Mouse (Mus musculus): Measurements from ENCODE around the gene Arhgef12.
A peak's percentile ranks its signal among the peaks of the same experiment; 100 is the strongest.
"Not testable (repeated sequence)": the region's sequence is repeated elsewhere in the genome, so short reads cannot be mapped to it uniquely, and the experiment has no call there.

Gene Arhgef12

DNA sequence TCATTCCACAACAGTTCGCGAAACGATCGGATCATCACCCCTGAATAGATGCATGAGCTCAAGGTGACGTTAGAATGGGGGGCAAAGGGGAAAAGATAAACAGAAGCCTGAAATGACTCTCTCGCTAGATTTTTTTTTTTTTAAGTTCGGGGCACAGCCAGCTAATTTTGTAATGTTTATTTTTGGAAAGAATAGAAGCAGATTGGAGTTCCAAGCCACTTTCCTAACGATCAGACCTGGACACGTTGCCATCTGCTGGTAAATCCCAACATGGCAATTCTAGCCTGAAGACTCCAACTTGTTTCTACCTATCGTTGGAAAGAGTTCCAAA, at the start of gene Arhgef12:
TSS of gene Arhgef12 (minus strand) at position 53 of the 331 bp plus-strand sequence.
- DNase-seq, result peak; percentile 64

DNA sequence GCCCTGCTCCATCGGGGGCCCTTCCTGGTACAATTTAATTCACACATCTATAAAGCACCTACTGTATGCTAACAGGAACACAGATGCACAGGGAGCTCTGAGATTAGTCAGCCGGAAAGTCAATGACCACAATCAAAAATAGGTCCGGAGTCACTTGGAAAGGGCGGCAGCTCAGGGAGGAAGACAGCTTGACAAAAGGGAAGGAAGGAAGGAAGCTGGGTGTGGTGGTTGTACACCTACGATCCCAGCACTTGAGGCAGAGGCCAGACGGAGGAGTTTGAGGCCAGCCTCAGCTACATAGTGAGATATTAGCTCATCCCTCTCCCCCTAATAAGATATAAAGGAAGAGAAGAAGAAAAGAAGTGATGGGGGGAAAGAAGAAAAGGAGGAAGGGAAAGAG, 48.9 kb upstream of the Arhgef12 start:
- no peak for DNase-seq

DNA sequence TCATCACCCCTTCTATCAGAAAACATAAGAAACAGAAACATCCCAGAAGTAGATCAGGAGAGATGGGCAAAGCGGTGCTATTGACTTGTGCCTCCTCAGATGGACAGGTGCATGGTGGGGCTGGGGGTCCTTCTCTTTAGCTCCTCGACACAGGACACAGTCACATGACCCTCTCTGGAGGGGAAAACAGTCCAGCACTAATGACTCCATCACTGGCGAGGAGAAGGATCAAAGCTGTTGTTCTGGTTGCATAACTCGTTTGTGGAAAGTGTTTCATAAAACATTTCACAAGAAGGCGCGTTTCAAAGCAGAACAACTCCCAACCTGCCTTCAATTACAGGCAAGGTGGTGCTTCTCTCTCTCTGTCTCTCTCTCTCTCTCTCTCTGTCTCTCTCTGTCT, 44.7 kb upstream of the Arhgef12 start:
- no peak for DNase-seq

DNA sequence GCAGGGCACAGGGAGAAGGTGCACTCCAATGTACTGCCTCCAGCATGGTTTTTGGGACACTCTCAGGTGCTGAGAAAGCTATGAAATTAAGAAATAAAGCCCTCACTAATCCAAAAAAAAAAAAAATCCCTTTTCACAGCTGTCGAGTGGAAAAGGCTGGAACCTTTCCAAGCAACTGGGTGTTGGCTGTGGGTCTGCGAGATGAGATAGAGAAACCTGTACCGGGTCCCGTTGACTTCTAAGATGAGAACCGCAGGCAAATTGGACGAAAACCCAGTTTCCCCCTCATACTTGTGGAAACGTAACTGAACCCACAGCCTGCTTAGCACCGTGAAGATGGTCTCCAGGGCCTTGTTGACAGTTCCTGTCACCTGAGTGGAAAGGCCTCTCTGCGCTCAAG, 43.9 kb upstream of the Arhgef12 start:
- no peak for DNase-seq

DNA sequence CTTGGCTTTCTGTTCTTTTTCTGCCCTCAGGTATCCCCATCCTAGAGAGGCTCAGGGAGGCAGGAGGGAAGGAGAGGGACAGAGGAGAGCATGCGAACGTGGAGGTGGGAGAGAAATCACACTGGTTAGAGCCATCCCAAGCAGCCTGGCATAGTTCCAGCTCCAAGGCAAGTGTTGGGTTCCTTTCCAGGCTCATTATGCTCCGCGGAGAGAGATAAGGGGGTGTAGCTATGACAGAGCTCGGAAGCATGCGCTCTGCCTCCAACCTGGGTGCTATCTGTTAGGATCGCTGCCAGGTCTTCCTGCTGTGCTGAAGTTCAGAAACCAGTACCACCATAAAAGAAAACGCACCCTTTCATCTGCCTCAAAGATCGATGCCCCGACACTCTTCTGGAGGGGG, 43.0 kb upstream of the Arhgef12 start:
- DNase-seq, result no peak

DNA sequence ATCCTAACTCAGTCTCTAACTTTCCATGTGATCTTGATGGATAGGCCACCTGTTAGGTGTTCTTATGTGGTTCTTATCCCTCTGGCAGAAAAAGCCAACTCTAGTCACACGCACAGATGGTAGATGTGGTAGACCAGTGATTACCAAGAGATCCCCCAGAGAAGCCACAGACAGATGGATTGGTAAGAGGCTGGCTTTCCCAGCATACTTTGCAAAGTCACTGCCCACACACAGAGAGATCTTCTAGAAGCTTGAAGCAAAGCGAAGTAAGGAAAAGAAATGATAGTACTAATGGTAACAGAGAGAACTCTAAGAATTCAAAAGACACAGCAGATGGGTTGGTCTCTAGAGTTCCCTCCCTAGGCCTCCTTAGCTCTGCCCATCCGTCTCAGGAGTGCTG, 42.5 kb upstream of the Arhgef12 start:
- DNase-seq, result no peak

DNA sequence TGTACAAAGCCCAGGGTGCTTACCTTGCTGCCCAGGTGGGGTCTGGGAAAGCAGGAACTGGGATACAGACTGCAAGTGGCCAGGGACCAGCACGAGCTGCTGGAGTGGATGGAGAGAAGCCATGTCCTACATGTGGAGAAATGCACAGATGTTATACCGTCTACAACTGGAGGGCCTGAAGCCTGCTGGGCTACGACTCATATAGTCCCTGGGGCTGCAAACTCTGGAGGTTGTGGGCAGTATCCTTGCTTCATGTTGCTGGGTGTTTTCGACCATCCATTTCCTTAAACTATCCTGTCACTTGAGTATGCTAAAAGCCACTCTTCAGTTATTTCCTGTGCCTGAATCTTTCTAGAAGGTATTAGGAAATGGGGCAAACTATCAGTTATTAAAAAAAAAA, 38.2 kb upstream of the Arhgef12 start:
- no peak for DNase-seq

DNA sequence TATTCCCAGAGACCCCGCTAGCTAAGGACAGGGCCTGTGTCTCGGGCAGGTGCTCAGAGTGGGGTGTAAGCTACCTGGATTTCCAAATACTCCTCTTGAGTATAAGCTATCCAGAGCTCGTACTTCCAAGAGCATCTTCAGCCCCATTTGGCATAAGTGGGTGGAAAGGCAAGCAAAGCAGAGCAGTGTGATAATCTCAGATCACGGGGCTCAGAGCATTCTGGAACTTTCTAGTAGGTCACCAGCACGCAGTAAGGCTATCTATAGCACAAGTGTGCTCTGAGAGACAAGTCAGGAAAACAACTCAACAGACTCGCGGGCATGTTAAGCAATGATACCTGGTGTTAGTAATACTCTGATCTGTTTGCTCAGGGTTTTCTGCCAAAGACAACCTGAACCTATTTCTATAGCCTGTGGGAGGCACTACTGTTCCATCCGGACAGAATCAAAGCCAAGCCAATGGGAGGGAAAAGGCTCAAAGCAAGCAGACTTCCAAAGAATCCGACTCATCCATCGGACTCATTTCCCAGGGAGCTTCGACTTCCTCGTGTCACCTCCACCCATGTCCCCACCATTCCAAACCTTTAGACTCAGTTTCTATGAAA, 37.3 kb upstream of the Arhgef12 start:
- no peak for DNase-seq

DNA sequence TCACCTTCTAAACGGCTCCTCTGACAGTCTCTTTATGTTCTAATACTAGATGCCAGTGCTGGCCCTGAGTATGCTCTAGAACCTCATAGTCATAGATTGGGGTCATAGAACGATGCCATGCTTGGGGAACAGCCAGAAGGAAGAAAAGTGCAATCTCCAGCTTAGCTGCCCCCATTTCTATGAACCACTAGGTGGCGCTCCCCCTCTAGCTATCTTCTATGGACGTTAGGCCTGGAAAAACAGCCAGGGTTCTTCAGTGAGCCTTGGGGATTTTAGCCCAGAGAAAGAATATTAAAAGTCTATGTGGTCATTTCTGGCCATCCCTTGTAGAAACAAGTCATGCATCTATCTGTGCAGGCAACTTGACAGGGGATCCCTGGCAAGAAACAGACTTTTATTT, 34.8 kb upstream of the Arhgef12 start:
- peak; percentile 27 for DNase-seq

DNA sequence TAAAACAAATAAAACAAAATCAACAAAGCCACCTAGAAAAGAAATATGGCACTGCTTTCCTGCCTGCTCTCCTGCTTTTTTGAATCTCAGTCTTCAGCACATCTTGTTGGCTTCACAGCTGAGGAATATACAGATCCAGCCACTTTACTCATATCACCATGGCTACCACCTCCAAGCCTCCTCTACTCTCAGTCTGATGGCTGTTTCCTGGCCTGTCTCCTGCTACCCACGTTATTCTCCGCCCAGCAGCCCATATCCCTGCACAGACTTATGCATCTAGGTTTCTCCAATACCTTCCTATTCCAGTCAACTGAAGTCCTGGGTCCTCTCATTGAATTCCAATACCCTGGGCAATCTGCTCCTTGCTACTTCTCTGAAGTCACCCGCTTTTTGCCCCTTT, 26.5 kb upstream of the Arhgef12 start:
- DNase-seq, result no peak

DNA sequence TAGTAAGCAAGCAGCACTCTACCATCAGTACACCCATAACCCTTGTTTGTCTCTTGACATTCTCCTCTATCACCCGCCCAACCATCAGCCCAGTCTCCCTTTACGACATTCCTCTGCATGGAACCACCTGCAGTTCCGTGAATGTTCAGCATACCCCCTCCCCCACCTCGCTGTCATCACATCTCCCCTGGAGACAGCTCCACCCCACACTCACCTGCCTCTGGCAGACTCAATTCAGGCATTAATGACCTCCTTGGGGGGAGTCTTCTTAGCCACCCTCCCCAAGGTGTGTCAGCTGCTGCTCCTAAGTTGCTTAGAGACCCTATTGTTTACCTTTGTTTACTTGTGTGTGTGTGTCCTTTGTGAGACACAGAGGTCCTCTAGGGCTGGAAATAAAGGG, 25.3 kb upstream of the Arhgef12 start:
- no peak for DNase-seq

DNA sequence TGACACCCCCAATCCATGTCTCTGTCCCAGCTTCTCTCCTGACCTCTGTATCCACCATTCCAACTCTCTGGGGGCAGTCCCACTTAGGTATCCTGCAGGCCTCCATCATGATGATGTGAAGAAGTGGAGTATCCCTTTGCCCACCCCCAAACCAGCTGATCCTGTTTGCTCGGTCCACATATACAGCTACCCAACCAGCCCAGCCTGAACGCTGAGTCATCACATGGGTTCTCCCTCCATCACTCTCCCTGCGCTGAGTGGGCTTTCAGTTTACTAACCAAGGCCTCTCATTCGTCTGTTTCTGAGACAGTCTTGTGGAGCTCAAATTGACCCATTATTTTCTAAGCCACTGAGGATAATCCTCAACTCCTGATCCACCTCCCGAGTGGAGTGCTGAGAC, 24.9 kb upstream of the Arhgef12 start:
- no peak for DNase-seq

DNA sequence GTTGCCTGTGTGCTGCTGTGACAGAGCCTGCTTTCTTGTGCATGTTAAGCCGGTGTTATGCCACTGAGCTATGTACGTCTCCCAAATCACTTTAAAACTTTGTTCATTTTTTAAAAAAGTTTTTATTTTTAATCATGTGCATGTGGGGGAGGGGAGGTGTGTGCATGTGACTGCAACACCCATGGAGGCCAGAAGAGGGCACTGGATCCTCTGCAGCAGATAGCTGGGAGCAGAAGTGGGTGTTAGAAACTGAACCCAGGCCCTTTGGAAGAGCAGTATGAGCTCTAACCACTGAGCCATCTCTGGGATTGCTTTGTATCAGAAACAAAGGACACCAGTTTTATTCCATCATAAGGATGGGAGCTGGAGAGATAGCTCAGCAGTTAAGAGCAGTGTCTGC, 23.6 kb upstream of the Arhgef12 start:
- DNase-seq, result no peak

DNA sequence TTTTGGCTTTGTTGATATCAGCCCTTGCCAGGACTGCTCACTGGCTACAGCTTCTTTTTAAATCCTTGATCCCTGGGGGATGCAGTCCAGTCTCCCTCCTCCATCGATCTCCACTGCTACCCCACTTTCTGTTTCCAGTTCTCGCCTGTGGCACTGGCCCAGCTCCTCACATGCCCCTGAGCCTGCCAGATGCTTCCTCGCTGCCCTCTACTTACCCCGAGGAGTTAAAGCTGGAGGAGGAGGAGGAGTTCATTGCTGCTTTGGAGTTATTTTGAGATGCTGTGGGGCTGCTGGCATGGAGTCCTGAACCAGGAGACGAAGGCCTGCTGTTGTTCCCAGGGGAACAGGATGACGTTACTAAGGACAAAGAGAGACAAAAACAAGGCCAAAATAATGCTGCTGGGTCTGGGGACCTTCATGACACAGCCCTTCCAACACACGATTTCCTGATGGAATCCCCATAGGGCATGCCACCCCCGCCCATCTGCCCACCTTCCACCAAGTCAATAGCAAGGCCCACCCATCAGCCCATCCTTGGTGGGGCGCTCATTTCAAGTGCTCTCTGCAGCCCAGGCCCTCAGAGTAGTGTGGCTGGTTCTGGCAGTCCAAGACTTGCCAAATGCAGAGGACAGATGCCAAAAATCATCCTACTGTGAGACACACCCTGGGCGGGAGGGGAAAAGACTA, 20.2 kb upstream of the Arhgef12 start:
- no peak for DNase-seq

DNA sequence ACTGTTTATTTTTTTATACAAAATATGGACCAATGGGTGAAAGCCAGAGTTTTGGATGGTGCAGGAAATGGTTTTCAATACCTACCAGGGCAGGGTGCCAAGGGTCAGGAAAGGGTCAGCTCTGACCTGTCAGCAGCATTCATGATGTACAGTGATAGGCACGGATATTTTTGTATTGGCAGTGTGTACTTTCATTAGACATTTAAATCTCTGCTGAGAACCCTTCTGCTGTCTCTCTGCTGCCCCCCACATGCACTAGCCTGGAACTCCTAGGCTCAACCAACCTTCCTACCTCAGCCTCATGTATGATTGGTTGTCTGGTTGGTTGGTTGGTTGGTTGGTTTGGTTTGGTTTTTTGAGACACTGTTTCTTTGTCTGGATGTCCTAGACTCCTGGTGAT, 15.3 kb upstream of the Arhgef12 start:
- DNase-seq, result no peak

DNA sequence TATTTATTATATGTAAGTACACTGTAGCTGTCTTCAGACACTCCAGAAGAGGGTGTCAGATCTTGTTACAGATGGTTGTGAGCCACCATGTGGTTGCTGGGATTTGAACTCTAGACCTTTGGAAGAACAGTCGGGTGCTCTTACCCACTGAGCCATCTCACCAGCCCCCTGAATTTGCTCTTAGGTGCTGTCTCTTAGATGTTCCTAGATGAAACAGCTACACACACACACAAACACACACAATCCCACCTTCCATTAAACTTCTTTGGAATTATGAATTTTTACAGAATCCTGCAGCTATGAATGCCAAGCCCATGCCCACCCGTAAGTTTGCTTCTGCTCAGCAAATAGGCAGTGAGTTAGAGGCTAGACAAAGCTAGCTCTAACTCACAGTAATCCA, 14.9 kb upstream of the Arhgef12 start:
- DNase-seq, result not testable (repeated sequence)

DNA sequence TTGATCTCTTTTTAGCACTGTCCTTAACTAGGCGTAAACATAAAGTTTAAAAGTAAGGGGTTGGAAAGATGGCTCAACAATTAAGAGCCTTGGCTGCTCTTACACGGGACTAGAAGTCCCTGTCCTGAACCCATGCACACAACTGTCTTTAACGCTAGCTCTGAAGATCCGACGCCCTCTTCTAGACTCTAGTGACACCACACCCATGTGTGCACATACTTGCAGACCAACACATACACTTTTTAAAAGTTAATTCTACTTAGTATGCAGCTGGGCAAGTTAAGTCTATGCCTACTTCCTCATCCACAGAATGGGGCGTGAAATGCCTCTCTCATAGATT, 9.9 kb upstream of the Arhgef12 start:
- DNase-seq, result no peak

DNA sequence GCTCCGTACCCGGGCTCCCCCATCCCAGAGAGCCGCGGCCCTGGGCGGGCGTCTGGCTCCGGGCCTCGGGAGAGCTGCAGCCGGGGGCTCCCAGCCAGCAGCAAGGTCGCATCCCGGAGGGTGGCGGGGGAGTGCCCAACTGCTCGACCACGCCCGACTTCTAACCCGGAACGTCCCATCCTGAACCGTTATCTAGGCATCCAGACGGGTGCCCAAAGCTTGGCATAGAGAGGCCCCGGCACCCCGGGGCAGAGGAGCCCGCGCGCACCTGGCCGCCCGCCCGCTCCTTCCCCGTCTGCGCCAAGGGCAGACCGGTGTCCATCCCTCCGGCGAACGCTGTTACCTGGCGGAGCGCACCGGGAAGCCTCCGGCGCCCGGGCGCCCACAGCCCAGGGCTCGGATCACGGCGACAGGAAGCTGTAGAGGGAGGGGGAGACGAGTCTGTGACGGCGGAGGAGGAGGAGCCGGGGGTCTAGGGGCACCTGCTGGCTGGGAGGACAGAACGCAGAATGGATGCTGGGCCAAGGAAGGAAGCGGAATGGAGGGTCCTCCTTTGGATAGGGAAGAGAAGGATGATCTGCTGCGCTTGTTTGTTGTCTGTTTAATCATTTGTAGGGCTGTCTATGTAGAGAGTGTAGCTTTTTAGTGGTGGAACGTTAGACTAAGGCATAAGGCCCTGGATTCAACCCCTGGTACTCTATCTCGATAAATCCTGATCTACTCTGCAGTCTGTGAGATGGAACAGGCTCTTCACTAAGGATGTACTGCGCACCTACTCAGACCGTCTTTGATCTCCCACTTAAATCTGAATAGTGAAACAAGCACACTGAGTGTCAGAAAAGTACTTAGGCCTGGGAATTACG, 9.3 kb upstream of the Arhgef12 start, which contains the start of gene Tmem136:
TSS of gene Tmem136 (minus strand) at position 437 of the 863 bp plus-strand sequence.
- peak; percentile 75 for DNase-seq

DNA sequence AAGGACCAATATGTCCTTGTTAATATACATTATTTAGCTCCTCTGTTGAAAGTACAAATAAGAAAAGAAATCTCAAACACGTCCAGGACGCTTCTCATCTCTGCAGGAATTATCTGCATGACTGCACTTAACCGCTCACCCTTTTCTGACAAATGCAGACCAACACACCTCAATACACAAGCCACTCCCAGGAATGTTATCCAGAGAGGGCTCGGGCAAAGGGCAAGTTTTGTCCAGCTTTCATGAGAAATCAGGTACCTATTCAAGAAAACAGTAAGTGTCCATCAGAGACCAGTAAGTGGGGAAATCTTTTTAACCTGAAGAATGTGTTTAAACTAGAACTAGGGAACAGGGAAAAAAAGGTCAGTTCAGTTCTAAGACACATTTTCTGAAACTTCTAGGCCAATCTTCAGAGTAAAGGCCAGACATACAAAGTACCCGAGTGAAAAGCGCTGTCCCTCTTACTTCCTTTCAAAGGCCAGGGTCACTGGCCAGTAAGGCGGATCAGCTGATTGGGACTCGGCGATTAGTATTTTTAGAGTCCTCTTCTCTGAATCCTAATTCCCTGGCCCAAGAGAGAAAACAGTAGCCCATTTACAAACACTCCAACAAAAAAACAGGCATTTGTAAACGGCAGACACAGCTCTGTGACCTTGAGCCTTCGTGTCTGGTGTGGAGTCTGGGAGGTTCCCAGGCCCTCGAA, 8.5 kb upstream of the Arhgef12 start:
- DNase-seq, result no peak

DNA sequence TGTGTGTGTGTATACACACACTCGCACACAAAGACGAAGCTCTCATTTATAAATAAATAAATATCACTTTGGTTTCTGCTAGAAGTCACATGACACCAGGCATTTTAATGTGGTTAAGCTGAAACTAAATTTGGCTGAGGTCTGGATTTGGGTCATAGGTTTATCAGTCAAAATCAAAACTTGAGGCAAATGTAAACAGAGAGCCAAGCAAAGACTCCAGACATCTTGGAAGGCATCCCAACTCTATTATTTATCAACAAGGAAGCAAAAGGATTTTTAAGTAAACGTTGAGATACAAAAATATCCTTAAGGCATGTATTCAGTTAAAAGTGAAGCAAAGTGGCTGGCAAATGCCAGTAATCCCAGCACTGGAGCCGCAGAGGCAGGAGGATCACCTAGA, 7.8 kb upstream of the Arhgef12 start:
- DNase-seq, result no peak

DNA sequence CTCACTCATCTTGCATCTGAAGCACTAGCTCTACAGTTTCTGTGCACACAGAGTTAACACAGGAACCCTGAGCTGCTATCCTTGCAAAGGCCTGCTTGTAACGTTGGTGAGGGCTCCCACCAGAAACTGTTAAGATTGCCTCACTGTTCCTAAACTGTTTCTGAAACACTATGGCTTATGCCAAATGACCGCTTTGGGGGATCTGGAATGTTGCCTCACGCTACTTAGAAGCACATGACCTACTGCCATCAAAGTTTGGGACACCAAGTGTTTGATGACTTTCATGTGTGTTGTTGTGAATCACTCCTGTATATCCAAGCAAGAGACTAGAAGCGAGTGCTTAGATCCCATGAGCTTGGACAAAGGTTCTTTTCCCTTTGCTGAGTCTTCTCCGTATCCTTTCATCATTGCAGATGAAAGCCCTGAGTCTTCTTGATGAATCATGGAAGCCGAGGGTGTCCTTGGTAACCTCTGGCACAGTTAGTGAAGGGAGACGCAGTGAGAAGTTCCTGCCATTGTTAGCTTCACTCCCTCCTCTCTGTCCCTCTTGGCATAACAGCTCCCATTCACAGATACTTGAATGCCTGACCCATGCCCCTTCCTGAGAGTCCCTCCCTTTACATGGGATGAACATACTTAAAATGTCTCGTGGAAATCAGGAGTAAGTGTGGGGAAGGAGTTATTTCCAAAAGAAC, 3.4 kb upstream of the Arhgef12 start:
- no peak for DNase-seq

DNA sequence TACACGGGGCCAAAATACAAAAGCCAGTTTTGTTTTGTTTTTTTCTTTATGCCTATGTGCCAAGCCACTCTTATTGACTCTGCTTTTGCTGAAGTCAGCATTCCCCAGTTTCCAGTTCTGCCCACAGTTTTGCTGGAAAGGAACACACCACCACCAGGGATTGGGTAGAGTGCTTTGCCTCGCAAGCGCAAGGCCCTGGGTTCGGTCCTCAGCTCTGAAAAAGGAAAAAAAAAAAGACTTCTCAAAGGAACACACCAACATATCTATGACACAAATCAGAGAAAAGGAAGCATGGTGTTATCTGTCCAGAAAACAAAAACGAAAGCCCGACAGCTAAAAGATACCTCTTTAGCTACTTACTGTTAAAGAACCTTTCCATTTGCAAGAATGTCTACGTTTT, 2.1 kb upstream of the Arhgef12 start:
- DNase-seq, result no peak

DNA sequence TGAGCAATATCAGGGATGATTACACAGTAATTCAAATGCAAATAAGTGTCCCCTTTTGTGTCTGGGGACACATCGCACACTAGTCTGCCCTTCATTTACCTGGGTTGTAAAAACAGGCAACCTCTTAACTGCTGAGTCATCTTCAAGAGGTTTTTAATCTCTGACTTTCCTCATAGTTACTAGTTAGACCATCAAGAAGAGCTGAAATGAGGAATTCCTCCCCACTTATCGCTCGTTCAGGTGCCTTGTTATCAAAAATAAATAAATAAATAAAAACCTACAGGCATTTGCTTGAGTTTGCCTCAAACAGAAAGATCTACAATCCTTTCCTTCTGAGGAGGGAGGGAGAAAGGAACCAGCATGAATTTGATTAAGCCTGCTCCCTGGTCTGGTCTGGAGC, 1.7 kb upstream of the Arhgef12 start:
- DNase-seq, result no peak

All from cerebellum, adult 11-12 months (tissue).